Mouse (Mus musculus): ENCODE data around the gene Ugt8a. TPM values are rescaled to one million over a fixed set of nuclear protein-coding genes. Genes with fewer than 3 reads are reported as not detected.

Gene Ugt8a
- polyA plus RNA-seq, 1 experiment from 2014 or later = 0.30 TPM

GRCm38 (mm10) chr3:125938756-125939109 is 314 bp upstream of the Ugt8a start:
- H3K27ac ChIP-seq (ENCODE audit: low read length) = no peak overlapping the region
- H3K4me2 ChIP-seq (ENCODE audit: low read depth, low read length) = peak overlapping the region; percentile 81
- no peak overlapping the region for H3K9ac ChIP-seq (ENCODE audit: low read length)
- H3K9me3 ChIP-seq (replicated peaks; ENCODE audit: control insufficient read depth, low read length) = no peaks in the 10 kb centered on the region
- H3K27me3 ChIP-seq (ENCODE audit: control insufficient read depth, insufficient read depth, low read length) = peaks cover 30% of the 10 kb centered on the region
- ATAC-seq (replicated peaks; ENCODE audit: extremely low read depth, insufficient read depth, low FRiP score) = peak; percentile 18; the same call in 1 of the 2 replicates
- H3K4me3 ChIP-seq (ENCODE audit: low read length) = peak overlapping the region; percentile 61
- peaks cover 3% of the 10 kb centered on the region; the same call in 1 of the 2 replicates for H3K4me1 ChIP-seq (ENCODE audit: control insufficient read depth, insufficient read depth, low read length)
- H3K36me3 ChIP-seq (ENCODE audit: control insufficient read depth, insufficient read depth) = no peaks in the 10 kb centered on the region
- WGBS = 1% methylated on average over 31 of the region's 37 CpGs

- Histone ChIP-seq H3K27ac (ENCODE audit: low read length) (no peak overlapping the region), H3K4me3 (ENCODE audit: low read length) (peak overlapping the region; percentile 61), H3K4me2 (ENCODE audit: low read depth, low read length) (peak overlapping the region; percentile 81), H3K9ac (ENCODE audit: low read length) (no peak overlapping the region), H3K9me3 (replicated peaks; ENCODE audit: control insufficient read depth, low read length) (no peaks in the 10 kb centered on the region), H3K4me1 (ENCODE audit: control insufficient read depth, insufficient read depth, low read length) (peaks cover 3% of the 10 kb centered on the region; the same call in 1 of the 2 replicates), H3K27me3 (ENCODE audit: control insufficient read depth, insufficient read depth, low read length) (peaks cover 30% of the 10 kb centered on the region), H3K36me3 (ENCODE audit: control insufficient read depth, insufficient read depth) (no peaks in the 10 kb centered on the region)
- ATAC-seq (replicated peaks; ENCODE audit: extremely low read depth, insufficient read depth, low FRiP score) = 0 out of 2 replicates have a peak, but pooled peaks have one; percentile 28
- 1% methylated on average over 42 of the region's 43 CpGs for WGBS
These were observed 805 bp downstream of the Ugt8a start for GRCm38 (mm10) chr3:125937536-125938091.

GRCm38 (mm10) chr3:125935796-125936195 is 2.6 kb downstream of the Ugt8a start:
- Histone ChIP-seq H3K36me3 (ENCODE audit: control insufficient read depth, insufficient read depth) (no peaks in the 10 kb centered on the region), H3K27me3 (ENCODE audit: control insufficient read depth, insufficient read depth, low read length) (peaks cover 30% of the 10 kb centered on the region), H3K9me3 (replicated peaks; ENCODE audit: control insufficient read depth, low read length) (no peaks in the 10 kb centered on the region), H3K4me2 (ENCODE audit: low read depth, low read length) (no peak overlapping the region), H3K4me1 (ENCODE audit: control insufficient read depth, insufficient read depth, low read length) (peaks cover 3% of the 10 kb centered on the region; the same call in 1 of the 2 replicates), H3K9ac (ENCODE audit: low read length) (no peak overlapping the region), H3K27ac (ENCODE audit: low read length) (no peak overlapping the region), H3K4me3 (ENCODE audit: low read length) (no peak overlapping the region)
- no peak for ATAC-seq (replicated peaks; ENCODE audit: extremely low read depth, insufficient read depth, low FRiP score)

- Histone ChIP-seq H3K4me3 (ENCODE audit: low read length) (no peak overlapping the region), H3K4me2 (ENCODE audit: low read depth, low read length) (no peak overlapping the region), H3K27me3 (ENCODE audit: control insufficient read depth, insufficient read depth, low read length) (peaks cover 15% of the 10 kb centered on the region), H3K9ac (ENCODE audit: low read length) (no peak overlapping the region), H3K9me3 (replicated peaks; ENCODE audit: control insufficient read depth, low read length) (no peaks in the 10 kb centered on the region), H3K27ac (ENCODE audit: low read length) (no peak overlapping the region), H3K36me3 (ENCODE audit: control insufficient read depth, insufficient read depth) (no peaks in the 10 kb centered on the region), H3K4me1 (ENCODE audit: control insufficient read depth, insufficient read depth, low read length) (no peaks in the 10 kb centered on the region)
- no peak for ATAC-seq (replicated peaks; ENCODE audit: extremely low read depth, insufficient read depth, low FRiP score)
- WGBS = 76% methylated on average over 3 of the region's 3 CpGs
These were observed 5.7 kb downstream of the Ugt8a start for GRCm38 (mm10) chr3:125932594-125933237.

- Histone ChIP-seq H3K27me3 (ENCODE audit: control insufficient read depth, insufficient read depth, low read length) (peaks cover 4% of the 10 kb centered on the region), H3K4me1 (ENCODE audit: control insufficient read depth, insufficient read depth, low read length) (no peaks in the 10 kb centered on the region), H3K4me3 (ENCODE audit: low read length) (no peak overlapping the region), H3K36me3 (ENCODE audit: control insufficient read depth, insufficient read depth) (no peaks in the 10 kb centered on the region), H3K9me3 (replicated peaks; ENCODE audit: control insufficient read depth, low read length) (no peaks in the 10 kb centered on the region), H3K4me2 (ENCODE audit: low read depth, low read length) (no peak overlapping the region), H3K9ac (ENCODE audit: low read length) (no peak overlapping the region), H3K27ac (ENCODE audit: low read length) (no peak overlapping the region)
- WGBS = 43% methylated on average over 1 of the region's 1 CpGs
- ATAC-seq (replicated peaks; ENCODE audit: extremely low read depth, insufficient read depth, low FRiP score) = no peak
These were observed 7.4 kb downstream of the Ugt8a start for GRCm38 (mm10) chr3:125931059-125931458.

GRCm38 (mm10) chr3:125920876-125921275 is 17.5 kb downstream of the Ugt8a start:
- H3K4me3 ChIP-seq (ENCODE audit: low read length) = no peak overlapping the region
- no peaks in the 10 kb centered on the region for H3K36me3 ChIP-seq (ENCODE audit: control insufficient read depth, insufficient read depth)
- no peak overlapping the region for H3K27ac ChIP-seq (ENCODE audit: low read length)
- 60% methylated on average over 2 of the region's 2 CpGs for WGBS
- H3K9me3 ChIP-seq (replicated peaks; ENCODE audit: control insufficient read depth, low read length) = no peaks in the 10 kb centered on the region
- H3K4me2 ChIP-seq (ENCODE audit: low read depth, low read length) = no peak overlapping the region
- H3K9ac ChIP-seq (ENCODE audit: low read length) = no peak overlapping the region
- no peak for ATAC-seq (replicated peaks; ENCODE audit: extremely low read depth, insufficient read depth, low FRiP score)
- H3K27me3 ChIP-seq (ENCODE audit: control insufficient read depth, insufficient read depth, low read length) = no peaks in the 10 kb centered on the region
- no peaks in the 10 kb centered on the region for H3K4me1 ChIP-seq (ENCODE audit: control insufficient read depth, insufficient read depth, low read length)

GRCm38 (mm10) chr3:125898976-125899375 is 39.4 kb downstream of the Ugt8a start:
- H3K4me2 ChIP-seq (ENCODE audit: low read depth, low read length) = no peak overlapping the region
- ATAC-seq (replicated peaks; ENCODE audit: extremely low read depth, insufficient read depth, low FRiP score) = no peak
- H3K27ac ChIP-seq (ENCODE audit: low read length) = no peak overlapping the region
- H3K36me3 ChIP-seq (ENCODE audit: control insufficient read depth, insufficient read depth) = no peaks in the 10 kb centered on the region
- no peak overlapping the region for H3K4me3 ChIP-seq (ENCODE audit: low read length)
- 83% methylated on average over 1 of the region's 1 CpGs for WGBS
- no peaks in the 10 kb centered on the region for H3K4me1 ChIP-seq (ENCODE audit: control insufficient read depth, insufficient read depth, low read length)
- H3K27me3 ChIP-seq (ENCODE audit: control insufficient read depth, insufficient read depth, low read length) = no peaks in the 10 kb centered on the region
- no peaks in the 10 kb centered on the region for H3K9me3 ChIP-seq (replicated peaks; ENCODE audit: control insufficient read depth, low read length)
- no peak overlapping the region for H3K9ac ChIP-seq (ENCODE audit: low read length)

GRCm38 (mm10) chr3:125887109-125887508 is 51.3 kb downstream of the Ugt8a start:
- no peak for ATAC-seq (replicated peaks; ENCODE audit: extremely low read depth, insufficient read depth, low FRiP score)
- H3K4me3 ChIP-seq (ENCODE audit: low read length) = no peak overlapping the region
- H3K27ac ChIP-seq (ENCODE audit: low read length) = no peak overlapping the region
- H3K36me3 ChIP-seq (ENCODE audit: control insufficient read depth, insufficient read depth) = no peaks in the 10 kb centered on the region
- no peak overlapping the region for H3K9ac ChIP-seq (ENCODE audit: low read length)
- no peaks in the 10 kb centered on the region for H3K9me3 ChIP-seq (replicated peaks; ENCODE audit: control insufficient read depth, low read length)
- no peak overlapping the region for H3K4me2 ChIP-seq (ENCODE audit: low read depth, low read length)
- no peaks in the 10 kb centered on the region for H3K4me1 ChIP-seq (ENCODE audit: control insufficient read depth, insufficient read depth, low read length)
- 56% methylated on average over 2 of the region's 2 CpGs for WGBS
- H3K27me3 ChIP-seq (ENCODE audit: control insufficient read depth, insufficient read depth, low read length) = no peaks in the 10 kb centered on the region

- Histone ChIP-seq H3K27me3 (ENCODE audit: control insufficient read depth, insufficient read depth, low read length) (no peaks in the 10 kb centered on the region), H3K27ac (ENCODE audit: low read length) (no peak overlapping the region), H3K4me3 (ENCODE audit: low read length) (no peak overlapping the region), H3K9me3 (replicated peaks; ENCODE audit: control insufficient read depth, low read length) (no peaks in the 10 kb centered on the region), H3K9ac (ENCODE audit: low read length) (no peak overlapping the region), H3K36me3 (ENCODE audit: control insufficient read depth, insufficient read depth) (no peaks in the 10 kb centered on the region), H3K4me2 (ENCODE audit: low read depth, low read length) (no peak overlapping the region), H3K4me1 (ENCODE audit: control insufficient read depth, insufficient read depth, low read length) (no peaks in the 10 kb centered on the region)
- 77% methylated on average over 2 of the region's 2 CpGs for WGBS
- no peak for ATAC-seq (replicated peaks; ENCODE audit: extremely low read depth, insufficient read depth, low FRiP score)
These were observed 53.5 kb downstream of the Ugt8a start for GRCm38 (mm10) chr3:125884879-125885278.
